Mouse (Mus musculus) fibroblast of lung, adult 2 months (primary cell): Measurements from ENCODE around the gene Vmn1r225.
"Not testable (repeated sequence)": the region's sequence is repeated elsewhere in the genome, so short reads cannot be mapped to it uniquely, and the experiment has no call there.

ENCODE experiments used
- DNase-seq: peaks from one replicate; pipeline ENCODE4 v3.0.0-alpha.2; 2011; ENCODE audit warnings: low read depth

The Vmn1r225 gene

GRCm38 (mm10) chr17:20497858-20498257 lies at the start of gene Vmn1r225:
Vmn1r225 (plus strand) TSS chr17:20498158.
- DNase-seq: no peak

- DNase-seq: no peak
These were observed 24.6 kb upstream of the Vmn1r225 start for GRCm38 (mm10) chr17:20473311-20473710.

- DNase-seq: no peak
These were observed 16.7 kb upstream of the Vmn1r225 start, which contains the start of gene Vmn2r108 for GRCm38 (mm10) chr17:20481231-20481630. Vmn2r108 (minus strand) TSS chr17:20481331.

- not testable (repeated sequence) for DNase-seq
These were observed 10.3 kb downstream of the Vmn1r225 start for GRCm38 (mm10) chr17:20508247-20508646.
